Mouse (Mus musculus) stomach, postnatal 0 days (tissue): Measurements from ENCODE around the gene Zfp219. TPM values are rescaled to one million over a fixed set of nuclear protein-coding genes. Genes with fewer than 3 reads are reported as not detected.
"Not testable (repeated sequence)": the region's sequence is repeated elsewhere in the genome, so short reads cannot be mapped to it uniquely, and the experiment has no call there.

Experiments
- ATAC-seq: fragments of 200-750 bp; cut with Nextera tagmentation; 2 replicates; pipeline ENCODE4 v1.8.0; 2017; ENCODE audit not compliant: low FRiP score, low TSS enrichment
- DNase-seq: peaks from one replicate; pipeline ENCODE4 v3.0.0-alpha.2; 2016; ENCODE audit warnings: low spot score
- H3K27ac ChIP-seq: fragments of 300-500 bp; sonication (generic); replicated peaks from 2 replicates; pipeline ENCODE4 v1.5.1; 2014; ENCODE audit warnings: mild to moderate bottlenecking, control low read depth
- H3K27me3 ChIP-seq: fragments of 300-500 bp; sonication (generic); 2 replicates; pipeline ENCODE4 v1.6.1; 2014; ENCODE audit warnings: low read length; ENCODE audit not compliant: control insufficient read depth, insufficient read depth
- H3K36me3 ChIP-seq: fragments of 300-500 bp; sonication (generic); 2 replicates; pipeline ENCODE4 v1.6.1; 2014; ENCODE audit warnings: low read length, mixed read lengths; ENCODE audit not compliant: control insufficient read depth, insufficient read depth
- H3K4me1 ChIP-seq: fragments of 300-500 bp; sonication (generic); replicated peaks from 2 replicates; pipeline ENCODE4 v1.6.1; 2014; ENCODE audit warnings: antibody characterized with exemption; ENCODE audit not compliant: control insufficient read depth, insufficient read depth
- H3K4me2 ChIP-seq: fragments of 300-500 bp; sonication (generic); replicated peaks from 2 replicates; pipeline ENCODE4 v1.6.1; 2014; ENCODE audit warnings: low read depth, mild to moderate bottlenecking, control low read depth, moderate library complexity
- H3K4me3 ChIP-seq: fragments of 300-500 bp; sonication (generic); 2 replicates; pipeline ENCODE4 v1.5.1; 2014; ENCODE audit warnings: low read depth, low read length, control low read depth
- H3K9ac ChIP-seq: fragments of 300-500 bp; sonication (generic); 2 replicates; pipeline ENCODE4 v1.6.1; 2014; ENCODE audit warnings: mild to moderate bottlenecking, low read length, control low read depth, mixed read lengths
- H3K9me3 ChIP-seq: fragments of 300-500 bp; sonication (generic); 2 replicates; pipeline ENCODE4 v1.6.1; 2016; ENCODE audit warnings: low read length; ENCODE audit not compliant: control insufficient read depth
- CTCF ChIP-seq: IDR thresholded peaks from 2 replicates; pipeline ENCODE4 v1.5.1; 2016; ENCODE audit warnings: antibody characterized with exemption, low read depth, mild to moderate bottlenecking, moderate library complexity
- EP300 ChIP-seq: optimal IDR thresholded peaks from 2 replicates; pipeline ENCODE3; 2016; ENCODE audit warnings: antibody characterized with exemption
- WGBS: fragments of 180-500 bp; shearing (Covaris S2); extraction: QIAGEN DNeasy Blood & Tissue Kit; methylation state at CpG from one replicate; pipeline ENCODE4 v1.1.7; 2014; 5-methylcytosine and 5-hydroxymethylcytosine counted together
- polyA plus RNA-seq: library from polyadenylated mRNA; unstranded; fragments of >200 nt; fragmentation: Nextera tagmentation; extraction: Ambion mirVana; gene quantifications from 2 replicates; pipeline ENCODE4 v1.2.1, GENCODE M21; 2015

The Zfp219 gene
- polyA plus RNA-seq, 1 experiment from 2014 or later: 18.1 TPM

DNA sequence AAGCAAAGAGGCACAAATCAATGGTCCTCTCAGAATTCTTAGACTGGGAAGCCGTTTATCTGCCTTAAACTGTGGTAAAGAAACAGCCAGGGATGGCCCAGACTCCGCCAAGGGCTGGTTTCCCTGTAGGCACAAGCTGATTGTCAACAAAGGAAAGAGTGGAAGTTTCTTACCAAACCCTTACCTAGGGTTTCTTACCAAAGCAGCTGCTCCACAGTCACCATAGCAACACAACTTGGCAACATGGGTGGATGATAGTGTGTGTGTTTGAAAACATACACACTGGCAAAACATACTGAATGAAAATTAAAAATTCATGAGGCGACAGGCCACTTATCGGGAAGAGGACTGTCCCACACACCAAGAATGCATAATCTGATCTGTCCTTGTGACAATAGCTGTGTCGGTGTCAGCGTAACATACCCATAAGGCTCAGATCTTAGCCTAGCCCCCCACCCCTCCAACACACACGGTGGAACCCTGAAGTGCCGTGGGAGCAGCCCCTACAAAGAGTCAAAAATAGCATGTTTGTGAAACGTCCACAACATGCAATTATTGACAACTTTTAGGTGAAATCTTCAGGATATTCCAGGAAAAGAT lies 25.5 kb upstream of the Zfp219 start:
- WGBS: 77% methylated on average over 9 of the region's 9 CpGs
- DNase-seq (no peak), ATAC-seq (no peak)
- no peak overlapping the region for H3K4me2 ChIP-seq
- H3K4me3 ChIP-seq: no peak overlapping the region
- H3K36me3 ChIP-seq: no peaks in the 10 kb centered on the region
- no peak overlapping the region for H3K27ac ChIP-seq
- TF ChIP-seq EP300 (no peak), CTCF (no peak)
- no peaks in the 10 kb centered on the region for H3K9me3 ChIP-seq
- H3K4me1 ChIP-seq: no peaks in the 10 kb centered on the region
- no peaks in the 10 kb centered on the region for H3K27me3 ChIP-seq
- no peak overlapping the region for H3K9ac ChIP-seq

DNA sequence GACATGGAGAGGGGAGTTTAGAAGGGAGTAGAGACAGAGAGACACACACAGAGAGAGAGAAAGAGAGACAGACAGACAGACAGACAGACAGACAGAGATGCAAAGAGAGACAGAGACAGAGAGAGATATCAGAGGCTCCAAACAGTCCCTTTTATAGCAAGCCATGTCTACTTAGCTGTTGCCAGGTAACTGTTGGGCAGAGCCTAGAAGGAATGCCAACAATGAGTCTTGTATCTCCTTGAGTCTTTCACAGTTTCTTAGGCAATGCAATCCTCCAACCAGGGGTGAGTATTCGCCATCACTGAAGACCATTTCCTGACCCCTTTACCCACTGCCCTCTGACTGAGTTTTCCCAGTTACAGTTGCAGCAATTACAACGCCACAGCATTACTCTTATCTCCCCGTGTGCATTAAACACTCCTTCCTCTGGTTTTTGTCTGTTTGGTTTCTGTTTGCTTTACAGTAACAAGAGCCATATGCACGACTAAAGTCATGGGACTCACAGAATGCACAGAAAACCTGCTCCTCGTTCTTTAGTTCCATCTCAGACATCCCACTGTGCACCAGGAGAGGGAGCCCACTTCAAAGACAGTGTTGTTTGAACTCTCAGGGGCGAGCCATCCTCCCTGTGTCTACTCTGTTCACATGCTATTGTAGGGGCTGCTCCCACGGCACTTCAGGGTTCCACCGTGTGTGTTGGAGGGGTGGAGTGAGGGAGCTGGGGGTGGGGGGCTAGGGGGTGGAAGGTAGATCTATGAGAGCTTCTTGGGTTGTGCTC lies 24.6 kb upstream of the Zfp219 start:
- ATAC-seq (peak; percentile 71; the same call in 1 of the 2 replicates), DNase-seq (peak; percentile 54)
- no peak overlapping the region for H3K27ac ChIP-seq
- no peaks in the 10 kb centered on the region for H3K27me3 ChIP-seq
- no peak overlapping the region for H3K9ac ChIP-seq
- no peaks in the 10 kb centered on the region for H3K4me1 ChIP-seq
- WGBS: 6% methylated on average over 8 of the region's 8 CpGs
- no peak overlapping the region for H3K4me2 ChIP-seq
- H3K9me3 ChIP-seq: no peaks in the 10 kb centered on the region
- H3K36me3 ChIP-seq: no peaks in the 10 kb centered on the region
- H3K4me3 ChIP-seq: no peak overlapping the region
- peak; percentile 76 for TF ChIP-seq CTCF
- TF ChIP-seq EP300: no peak

DNA sequence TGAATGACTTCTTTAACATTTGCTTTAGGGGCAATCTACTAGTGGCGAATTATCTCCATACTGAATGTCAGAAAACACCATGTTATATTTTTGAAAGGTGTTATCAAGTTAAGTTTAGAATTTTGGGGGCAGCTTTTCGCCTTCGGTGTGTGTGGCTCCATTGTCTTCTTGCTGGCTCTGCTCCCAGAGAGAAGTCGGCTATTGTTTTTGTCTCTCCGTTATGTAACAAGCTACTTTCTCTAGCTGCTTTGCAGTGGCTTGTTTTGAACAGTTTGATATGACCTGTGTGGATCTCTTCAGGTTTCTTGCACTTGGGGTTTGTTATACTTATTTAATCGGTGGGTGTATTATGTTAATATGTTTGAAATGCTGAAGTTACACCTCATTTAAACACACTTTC lies 22.9 kb upstream of the Zfp219 start:
- 54% methylated on average over 6 of the region's 6 CpGs for WGBS
- Histone ChIP-seq H3K27me3 (no peaks in the 10 kb centered on the region), H3K4me2 (no peak overlapping the region), H3K4me3 (no peak overlapping the region), H3K27ac (no peak overlapping the region), H3K9me3 (no peaks in the 10 kb centered on the region), H3K9ac (no peak overlapping the region), H3K36me3 (no peaks in the 10 kb centered on the region), H3K4me1 (no peaks in the 10 kb centered on the region)
- ATAC-seq (no peak), DNase-seq (no peak)
- no peak for TF ChIP-seq CTCF
- TF ChIP-seq EP300: no peak

DNA sequence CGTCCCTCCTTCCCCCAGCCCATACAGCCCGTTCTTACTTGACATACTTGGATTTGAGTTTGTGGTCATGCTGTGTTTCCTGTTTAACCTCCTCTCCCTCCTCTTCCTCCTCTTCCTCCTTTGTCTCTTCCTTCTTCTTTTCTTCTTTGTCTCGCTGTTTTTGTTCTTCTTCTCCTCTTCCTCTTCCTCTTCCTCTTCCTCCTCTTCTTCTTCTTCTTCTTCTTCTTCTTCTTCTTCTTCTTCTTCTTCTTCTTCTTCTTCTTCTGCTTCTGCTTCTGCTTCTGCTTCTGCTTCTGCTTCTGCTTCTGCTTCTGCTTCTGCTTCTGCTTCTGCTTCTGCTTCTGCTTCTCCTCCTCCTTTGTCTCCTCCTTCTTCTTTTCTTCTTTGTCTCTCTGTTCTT lies 21.8 kb upstream of the Zfp219 start, which contains the start of gene Olfr221:
Gene Olfr221 (minus strand): TSS at position 101 of the 400 bp plus-strand sequence.
- not testable (repeated sequence) for ATAC-seq, H3K9me3 ChIP-seq, H3K27ac ChIP-seq, H3K9ac ChIP-seq, H3K27me3 ChIP-seq, DNase-seq, H3K4me1 ChIP-seq, H3K36me3 ChIP-seq, H3K4me2 ChIP-seq, H3K4me3 ChIP-seq
- 56% methylated on average over 3 of the region's 3 CpGs for WGBS

DNA sequence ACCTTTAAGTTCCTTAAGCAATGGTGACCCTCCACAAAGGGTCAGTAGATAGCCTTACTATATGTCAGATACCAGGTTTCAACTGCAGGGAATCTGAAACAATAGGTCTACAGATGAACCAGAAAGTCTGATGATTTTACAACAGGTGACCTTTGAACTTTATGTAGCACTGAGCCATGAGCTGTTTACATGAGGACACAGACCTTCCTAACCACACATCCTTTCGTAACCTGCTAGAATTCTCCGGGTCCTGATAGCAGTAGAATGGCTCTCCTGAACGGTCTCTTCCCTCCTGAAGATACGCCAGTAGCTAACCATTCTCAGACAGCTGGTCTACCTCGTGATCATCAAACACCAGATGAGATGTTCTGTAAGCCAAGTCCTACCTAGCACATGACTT lies 18.8 kb upstream of the Zfp219 start:
- H3K27ac ChIP-seq: no peak overlapping the region
- no peaks in the 10 kb centered on the region for H3K9me3 ChIP-seq
- WGBS: 80% methylated on average over 5 of the region's 5 CpGs
- H3K4me1 ChIP-seq: no peaks in the 10 kb centered on the region
- H3K36me3 ChIP-seq: no peaks in the 10 kb centered on the region
- no peak overlapping the region for H3K4me3 ChIP-seq
- DNase-seq (no peak), ATAC-seq (no peak)
- no peaks in the 10 kb centered on the region for H3K27me3 ChIP-seq
- H3K9ac ChIP-seq: no peak overlapping the region
- no peak overlapping the region for H3K4me2 ChIP-seq
- no peak for TF ChIP-seq EP300
- no peak for TF ChIP-seq CTCF

DNA sequence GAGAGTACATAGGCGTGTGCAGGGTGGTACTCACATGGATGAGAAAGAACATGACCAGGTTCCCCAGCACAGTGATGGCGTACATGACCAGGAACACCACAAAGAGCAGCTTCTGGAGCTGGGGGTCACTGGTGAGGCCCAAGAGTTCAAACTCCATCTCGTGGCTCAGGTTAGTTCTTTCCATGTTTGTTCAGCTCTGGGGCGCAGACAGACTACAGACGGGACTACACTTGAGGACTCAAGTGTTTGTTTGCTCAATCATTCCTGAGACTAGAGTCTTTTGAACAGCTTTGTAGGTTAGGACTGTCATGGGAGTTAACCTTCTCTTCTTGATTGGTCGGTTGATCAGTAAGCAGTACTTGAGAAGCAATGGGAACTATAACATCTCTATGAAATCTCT lies 15.4 kb upstream of the Zfp219 start:
- ATAC-seq (no peak), DNase-seq (no peak)
- Histone ChIP-seq H3K4me1 (no peaks in the 10 kb centered on the region), H3K36me3 (no peaks in the 10 kb centered on the region), H3K27ac (no peak overlapping the region), H3K9ac (no peak overlapping the region), H3K9me3 (no peaks in the 10 kb centered on the region), H3K4me2 (no peak overlapping the region), H3K4me3 (no peak overlapping the region), H3K27me3 (no peaks in the 10 kb centered on the region)
- TF ChIP-seq CTCF (no peak), EP300 (no peak)
- WGBS: 75% methylated on average over 6 of the region's 6 CpGs
